Mouse (Mus musculus): ENCODE measurements at regions not wholly inside any gene's neighbourhood (a gene's known extent, or its start where the extent isn't known, plus 50 kb on each side); places are given as distances from the start of the nearest gene placed in this dataset.

DNA sequence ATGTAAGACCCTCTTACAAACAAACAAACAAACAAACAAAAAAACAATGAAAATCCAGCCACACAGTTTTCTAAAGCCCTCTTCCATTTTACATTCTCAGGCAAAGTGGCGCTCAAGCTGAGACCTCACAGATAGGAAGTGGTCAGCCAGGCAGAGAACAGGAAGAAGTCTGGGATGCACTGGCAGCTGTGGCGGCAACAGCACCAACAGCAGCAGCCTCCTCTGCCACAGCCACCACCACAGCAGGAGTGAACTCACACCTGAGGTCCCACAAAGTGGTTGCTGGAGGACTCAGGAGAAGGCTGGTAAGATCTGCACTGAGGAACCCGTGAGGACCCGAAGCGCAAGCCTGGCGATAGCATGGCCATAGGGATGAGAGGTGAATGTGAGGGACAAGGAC lies 156.3 kb downstream of the Grm4 start:
- DNase-seq: peak; percentile 41 to 61

GRCm38 (mm10) chr17:27364338-27364737 lies 156.9 kb downstream of the Grm4 start:
- peak in 1 of 2 experiments; percentile 44 for DNase-seq

DNA sequence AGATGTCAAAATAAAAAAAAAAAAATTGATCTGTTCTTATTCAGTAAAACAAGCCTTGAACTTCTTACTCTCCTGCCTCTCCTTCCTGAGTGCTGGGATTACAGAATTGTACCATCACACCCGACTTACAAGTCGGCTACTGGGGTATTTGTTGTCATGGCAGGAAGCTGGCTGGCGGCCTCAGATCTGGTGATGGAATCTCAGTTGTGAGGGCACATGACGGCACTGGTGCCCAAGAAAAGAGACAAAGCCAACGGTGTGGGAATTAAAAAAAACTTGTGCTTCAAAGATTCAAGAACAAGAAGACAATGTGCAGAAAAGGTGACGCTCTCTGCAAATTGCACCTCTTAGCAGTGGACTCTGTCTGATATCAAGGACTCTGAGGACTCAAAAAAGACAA lies 157.3 kb downstream of the Grm4 start:
- peak in 1 of 2 experiments; percentile 32 for DNase-seq

- DNase-seq: no peak
Measured at GRCm38 (mm10) chr17:27362221-27362620, 158.0 kb upstream of the Lemd2 start.

GRCm38 (mm10) chr17:27361362-27361761 lies 157.1 kb upstream of the Lemd2 start:
- no peak for DNase-seq

GRCm38 (mm10) chr17:27356862-27357261 lies 152.6 kb upstream of the Lemd2 start:
- no peak for DNase-seq

DNA sequence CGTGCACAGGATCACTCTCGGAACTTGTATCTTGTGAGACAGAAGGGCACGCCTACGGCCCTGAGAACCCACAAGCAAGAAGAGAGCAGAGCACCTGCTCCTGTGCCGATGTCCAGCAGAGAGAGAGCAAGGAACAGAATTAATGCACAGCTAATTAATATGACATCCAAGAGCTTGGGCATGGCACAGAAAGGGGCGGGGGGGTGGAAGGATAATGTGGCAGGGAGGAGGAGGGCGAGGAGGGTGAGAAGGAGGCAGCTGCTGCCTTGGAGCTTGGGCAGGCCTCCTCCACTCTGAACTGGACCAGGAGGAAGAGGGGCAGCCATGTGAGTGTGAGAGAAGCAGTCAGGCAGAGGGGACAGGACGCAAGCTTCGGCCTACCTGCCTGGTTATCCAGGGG lies 151.4 kb upstream of the Lemd2 start:
- no peak for DNase-seq

- no peak for DNase-seq
Measured at GRCm38 (mm10) chr17:27355056-27355455, 150.8 kb upstream of the Lemd2 start.

DNA sequence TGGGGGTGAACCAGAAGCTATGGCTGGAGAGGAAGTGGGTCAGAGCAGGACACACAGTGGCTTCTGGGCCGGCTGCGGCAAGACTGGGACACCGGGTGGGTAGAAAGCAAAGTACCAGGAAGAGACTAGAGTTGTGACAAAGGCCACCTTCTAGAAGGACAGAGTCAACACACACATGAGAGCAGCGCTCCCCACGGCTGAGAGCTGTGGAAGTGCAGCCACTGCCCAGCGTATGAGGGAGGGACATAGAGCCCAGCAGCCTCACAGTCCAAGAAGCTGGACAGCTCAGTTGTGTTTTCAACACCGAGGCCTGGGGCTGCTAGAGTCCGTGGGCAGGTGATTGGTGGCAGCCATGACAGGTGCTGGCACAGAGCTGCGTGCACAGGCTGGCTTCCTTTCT lies 145.6 kb upstream of the Lemd2 start:
- no peak for DNase-seq

GRCm38 (mm10) chr17:27349432-27349831 lies 145.2 kb upstream of the Lemd2 start:
- DNase-seq: no peak

GRCm38 (mm10) chr17:27341952-27342890 lies 138.0 kb upstream of the Lemd2 start:
- DNase-seq: peak; percentile 41 to 42

DNA sequence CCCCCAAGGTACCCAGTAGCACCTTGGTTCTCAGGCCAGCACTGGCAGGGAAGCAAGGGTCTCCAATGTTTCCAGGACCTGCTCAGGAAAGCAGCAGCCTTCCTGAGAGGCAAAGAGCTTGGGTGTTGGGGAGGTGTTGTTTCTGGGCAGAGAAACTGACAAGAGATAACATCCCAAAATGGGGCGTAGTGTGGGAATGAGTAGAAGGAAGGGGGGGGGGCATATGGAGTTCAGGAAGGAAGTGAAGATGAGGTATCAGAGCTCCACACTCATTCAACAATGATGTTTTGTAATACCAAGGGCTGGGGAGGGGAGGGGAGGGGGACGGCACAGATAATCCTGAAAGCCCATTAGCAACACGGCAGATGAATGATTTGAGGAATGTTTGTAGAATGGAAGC lies 135.6 kb upstream of the Lemd2 start:
- no peak for DNase-seq

DNA sequence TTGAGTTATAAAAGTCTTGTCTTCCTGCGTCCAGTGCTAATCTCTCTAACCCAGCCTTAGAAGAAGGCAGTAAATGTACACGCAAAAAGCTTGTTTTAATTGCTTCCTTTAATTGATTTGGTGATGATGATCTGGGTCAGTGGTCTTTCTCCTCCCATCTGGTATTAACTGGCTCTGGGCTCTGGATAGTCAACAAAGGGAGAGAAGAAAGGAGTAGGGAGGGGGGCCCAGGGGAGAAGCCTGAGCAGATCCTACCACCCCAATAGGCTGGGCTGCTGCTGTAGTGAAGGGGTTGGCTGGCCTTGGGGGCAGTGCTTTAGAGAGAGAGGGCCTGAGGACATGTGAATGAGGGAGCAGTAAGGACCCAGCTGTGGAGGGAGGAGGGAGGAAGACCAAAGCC lies 135.0 kb upstream of the Lemd2 start:
- DNase-seq: no peak

DNA sequence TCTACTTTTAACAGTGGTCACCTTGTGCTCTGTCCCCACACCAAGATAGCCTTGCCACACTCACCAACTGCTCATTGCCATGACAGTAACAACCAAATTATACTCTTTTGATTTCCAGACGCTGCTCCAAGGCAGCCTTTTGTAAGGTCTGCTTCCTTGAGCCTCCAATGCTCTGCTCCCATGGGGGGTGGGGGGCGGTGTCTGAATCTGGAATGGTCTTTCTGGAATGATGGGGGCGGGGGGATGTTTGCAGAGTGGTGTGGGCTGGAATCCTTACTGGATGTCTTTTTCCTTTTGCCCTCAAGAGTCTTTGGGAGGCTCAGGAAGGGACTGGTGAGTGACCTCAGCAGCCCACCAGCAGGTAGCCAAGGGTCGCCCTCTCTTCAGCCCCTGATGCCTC lies 131.4 kb upstream of the Lemd2 start:
- no peak for DNase-seq

DNA sequence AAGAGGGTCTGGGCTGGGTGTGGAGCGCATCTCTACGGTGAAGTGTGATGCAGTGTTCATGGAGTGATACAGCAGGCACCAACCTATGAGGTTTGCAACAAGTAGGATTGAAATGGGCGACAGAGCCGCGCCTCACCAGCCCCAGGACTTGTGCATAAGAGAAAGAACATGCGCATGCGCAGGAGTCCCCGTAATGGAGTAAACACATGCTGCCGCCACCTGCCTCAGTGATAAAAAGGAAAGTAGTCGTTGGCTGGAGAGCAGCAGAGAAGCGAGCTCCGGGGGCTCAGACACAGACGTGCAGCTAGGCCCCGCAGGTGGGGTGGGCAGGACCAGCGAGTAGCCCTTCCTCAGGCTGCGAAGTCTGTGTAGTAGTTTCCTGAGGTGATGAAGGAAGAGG lies 129.3 kb upstream of the Lemd2 start:
- DNase-seq: no peak

GRCm38 (mm10) chr17:27333141-27333540 lies 128.9 kb upstream of the Lemd2 start:
- no peak for DNase-seq

DNA sequence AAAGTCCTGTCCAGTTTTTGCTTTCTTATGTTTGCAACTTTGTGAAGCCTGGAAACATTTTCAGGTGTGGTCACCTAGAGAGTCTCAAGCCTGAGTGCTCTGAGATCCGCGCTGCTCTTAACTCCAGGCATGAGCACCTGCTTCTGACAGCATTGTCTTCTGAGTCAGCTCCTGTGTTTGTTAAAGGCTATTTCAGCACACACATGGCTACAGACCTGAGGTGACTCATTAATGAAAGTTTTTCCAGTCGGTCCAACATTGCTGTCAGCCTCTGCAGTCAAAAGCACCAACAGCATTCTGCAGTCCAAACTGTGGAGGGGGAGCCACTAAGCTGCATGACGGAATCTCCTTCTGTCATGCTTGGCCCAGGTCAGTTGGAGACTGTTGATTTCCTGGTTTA lies 127.8 kb upstream of the Lemd2 start:
- no peak for DNase-seq

GRCm38 (mm10) chr17:27331630-27332029 lies 127.4 kb upstream of the Lemd2 start:
- no peak for DNase-seq

DNA sequence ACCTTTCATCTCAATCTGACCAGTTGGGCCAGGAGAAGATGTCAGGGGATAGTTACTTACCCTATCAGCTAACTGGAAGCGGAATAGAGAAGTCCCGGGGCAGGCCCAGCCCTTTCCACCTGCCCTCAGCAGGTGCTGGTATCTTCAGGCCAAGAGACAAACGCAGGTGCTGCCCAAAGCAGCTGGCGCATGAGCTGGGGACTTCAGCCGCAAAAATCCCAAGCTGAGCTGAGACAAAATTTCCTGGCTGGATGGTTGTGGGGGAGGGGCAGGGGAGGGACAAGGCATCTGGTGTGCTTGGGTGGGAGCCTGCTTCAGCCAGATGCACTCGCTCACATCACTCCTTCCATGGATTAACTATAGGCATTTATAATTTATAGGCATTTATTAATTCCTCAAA lies 125.5 kb upstream of the Lemd2 start:
- peak in 1 of 2 experiments; percentile 20 for DNase-seq

DNA sequence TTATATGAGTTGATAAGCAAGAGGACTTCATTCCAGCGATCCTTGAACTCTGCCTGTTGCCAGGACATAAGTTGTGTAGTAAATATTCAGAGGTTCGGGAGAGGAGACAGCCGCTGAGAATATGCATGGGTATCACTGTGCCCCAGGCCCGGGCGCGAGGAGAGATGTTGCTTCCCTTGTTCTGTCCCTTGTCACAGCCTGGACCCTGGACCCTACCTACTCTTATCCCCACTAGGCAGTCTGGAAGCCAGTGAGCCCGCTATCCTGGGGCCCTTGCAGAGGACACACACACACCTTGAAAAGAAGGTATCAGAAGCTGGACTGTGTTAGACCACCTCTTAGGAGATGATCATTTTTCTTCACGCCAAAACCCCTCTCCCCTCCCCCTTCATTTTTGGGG lies 124.9 kb upstream of the Lemd2 start:
- no peak for DNase-seq

DNA sequence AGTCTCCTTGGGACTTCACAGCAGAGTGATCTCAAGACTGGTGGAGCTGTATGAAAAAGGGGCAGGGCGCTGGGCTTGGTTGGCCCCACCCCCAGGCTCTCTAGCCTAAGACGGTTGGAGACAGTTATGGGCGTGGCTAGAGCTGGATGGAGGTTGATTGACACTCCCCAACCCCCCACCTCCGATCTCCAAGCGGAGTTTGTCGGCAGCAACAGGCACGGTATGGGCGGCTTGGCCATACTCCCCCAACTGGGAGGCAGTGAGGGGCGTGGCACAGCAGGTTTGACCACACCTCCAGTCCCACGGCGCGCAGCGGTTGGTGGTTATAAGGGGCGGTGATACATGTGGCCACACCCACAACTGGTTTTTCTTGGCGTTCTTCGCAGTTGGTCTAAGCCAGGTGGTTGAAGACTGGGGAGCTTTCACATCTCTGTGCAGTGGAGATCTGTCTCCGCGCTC lies 120.8 kb upstream of the Lemd2 start:
- DNase-seq: peak; percentile 49 to 67

DNA sequence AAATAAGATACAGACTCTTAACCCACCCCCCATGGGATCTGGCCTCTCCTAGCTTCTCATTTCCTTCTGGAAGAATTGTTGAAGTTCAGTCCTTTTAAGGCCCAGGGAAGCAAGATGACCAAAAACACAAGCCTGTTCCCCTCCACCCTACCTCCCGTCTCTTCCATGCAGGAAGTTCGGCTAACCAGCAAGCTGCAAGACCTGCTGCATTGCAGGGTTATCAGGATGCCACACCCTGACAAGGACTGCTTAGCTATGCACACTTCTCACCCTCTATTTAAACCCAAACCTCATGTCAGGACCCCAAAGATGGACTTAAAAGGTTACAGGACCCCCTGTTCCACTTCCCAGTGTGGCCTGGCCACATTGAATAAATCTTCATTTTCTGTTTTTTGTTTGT lies 119.2 kb upstream of the Lemd2 start:
- no peak for DNase-seq

GRCm38 (mm10) chr17:27322891-27323509 lies 118.7 kb upstream of the Lemd2 start:
- DNase-seq: peak in 1 of 2 experiments; percentile 28

All from thymus, postnatal 36 days (tissue).